Mouse (Mus musculus) hindbrain, embryonic 12.5 days (tissue): Measurements from ENCODE around the gene Lca5l. TPM values are rescaled to one million over a fixed set of nuclear protein-coding genes. Genes with fewer than 3 reads are reported as not detected.

Experiments used
- ATAC-seq: fragments of 200-750 bp; cut with Nextera tagmentation; 2 replicates; pipeline ENCODE4 v1.8.0; 2017; ENCODE audit warnings: moderate TSS enrichment; ENCODE audit not compliant: low FRiP score
- H3K27ac ChIP-seq: fragments of 300-500 bp; sonication (generic); 2 replicates; pipeline ENCODE4 v1.5.1; 2016; ENCODE audit warnings: mild to moderate bottlenecking
- H3K27me3 ChIP-seq: fragments of 300-500 bp; sonication (generic); 2 replicates; pipeline ENCODE4 v1.6.1; 2016; ENCODE audit warnings: mild to moderate bottlenecking
- H3K36me3 ChIP-seq: fragments of 300-500 bp; sonication (generic); 2 replicates; pipeline ENCODE4 v1.6.1; 2016; ENCODE audit warnings: mild to moderate bottlenecking
- H3K4me1 ChIP-seq: fragments of 300-500 bp; sonication (generic); 2 replicates; pipeline ENCODE4 v1.6.1; 2016
- H3K4me2 ChIP-seq: fragments of 300-500 bp; sonication (generic); replicated peaks from 2 replicates; pipeline ENCODE4 v1.6.1; 2016; ENCODE audit warnings: mild to moderate bottlenecking
- H3K4me3 ChIP-seq: fragments of 300-500 bp; sonication (generic); 2 replicates; pipeline ENCODE4 v1.5.1; 2016; ENCODE audit warnings: mild to moderate bottlenecking
- H3K9ac ChIP-seq: fragments of 300-500 bp; sonication (generic); 2 replicates; pipeline ENCODE4 v1.6.1; 2016; ENCODE audit warnings: mild to moderate bottlenecking, moderate library complexity
- H3K9me3 ChIP-seq: fragments of 300-500 bp; sonication (generic); replicated peaks from 2 replicates; pipeline ENCODE4 v1.6.1; 2016; ENCODE audit warnings: mild to moderate bottlenecking
- WGBS: fragments of 180-500 bp; shearing (Covaris S2); methylation state at CpG from one replicate; pipeline ENCODE4 v1.1.7; 2016; 5-methylcytosine and 5-hydroxymethylcytosine counted together
- polyA plus RNA-seq: library from polyadenylated mRNA; unstranded; fragments of >200 nt; fragmentation: Nextera tagmentation; extraction: Ambion mirVana; gene quantifications from 2 replicates; pipeline ENCODE4 v1.2.1, GENCODE M21; 2016

Lca5l gene
- polyA plus RNA-seq, 1 experiment from 2014 or later: 1.6 TPM

- no peaks in the 10 kb centered on the region for H3K9me3 ChIP-seq
- WGBS: 87% methylated on average over 7 of the region's 7 CpGs
- H3K4me3 ChIP-seq: no peak overlapping the region
- H3K9ac ChIP-seq: no peak overlapping the region
- H3K27ac ChIP-seq: no peak overlapping the region
- no peak overlapping the region for H3K4me2 ChIP-seq
- no peaks in the 10 kb centered on the region for H3K4me1 ChIP-seq
- no peaks in the 10 kb centered on the region for H3K27me3 ChIP-seq
- H3K36me3 ChIP-seq: no peaks in the 10 kb centered on the region
- ATAC-seq: no peak
These were observed 18.8 kb upstream of the Lca5l start for GRCm38 (mm10) chr16:96210856-96211255.

GRCm38 (mm10) chr16:96209789-96210188, 17.7 kb upstream of the Lca5l start:
- Histone ChIP-seq H3K4me2 (no peak overlapping the region), H3K4me1 (no peaks in the 10 kb centered on the region), H3K27me3 (no peaks in the 10 kb centered on the region), H3K9ac (no peak overlapping the region), H3K27ac (no peak overlapping the region), H3K9me3 (no peaks in the 10 kb centered on the region), H3K4me3 (no peak overlapping the region), H3K36me3 (no peaks in the 10 kb centered on the region)
- 79% methylated on average over 10 of the region's 10 CpGs for WGBS
- no peak for ATAC-seq

GRCm38 (mm10) chr16:96201485-96202232, 9.6 kb upstream of the Lca5l start:
- ATAC-seq: no peak
- H3K4me1 ChIP-seq: peaks cover 11% of the 10 kb centered on the region
- H3K4me2 ChIP-seq: no peak overlapping the region
- H3K9me3 ChIP-seq: no peaks in the 10 kb centered on the region
- H3K27ac ChIP-seq: no peak overlapping the region
- H3K27me3 ChIP-seq: no peaks in the 10 kb centered on the region
- no peak overlapping the region for H3K9ac ChIP-seq
- no peaks in the 10 kb centered on the region for H3K36me3 ChIP-seq
- no peak overlapping the region for H3K4me3 ChIP-seq
- 82% methylated on average over 11 of the region's 11 CpGs for WGBS

GRCm38 (mm10) chr16:96200702-96201028, 8.6 kb upstream of the Lca5l start:
- Histone ChIP-seq H3K9me3 (no peaks in the 10 kb centered on the region), H3K4me2 (peak overlapping the region; percentile 53), H3K36me3 (no peaks in the 10 kb centered on the region), H3K27me3 (peaks cover 3% of the 10 kb centered on the region; the same call in 1 of the 2 replicates), H3K27ac (no peak overlapping the region), H3K4me1 (peaks cover 11% of the 10 kb centered on the region), H3K9ac (peak overlapping the region; percentile 47; the same call in 1 of the 2 replicates), H3K4me3 (peak overlapping the region; percentile 23)
- no peak for ATAC-seq
- 38% methylated on average over 9 of the region's 9 CpGs for WGBS

- Histone ChIP-seq H3K4me3 (peak within 1 kb of the TSS; percentile 23), H3K27ac (no peak within 1 kb of the TSS), H3K36me3 (no peaks in the 10 kb centered on the region), H3K4me2 (peak within 1 kb of the TSS; percentile 53), H3K27me3 (peaks cover 3% of the 10 kb centered on the region; the same call in 1 of the 2 replicates), H3K9me3 (no peaks in the 10 kb centered on the region), H3K4me1 (peaks cover 11% of the 10 kb centered on the region), H3K9ac (peak within 1 kb of the TSS; percentile 47; the same call in 1 of the 2 replicates)
- peak; percentile 73 for ATAC-seq
- 8% methylated on average over 20 of the region's 20 CpGs for WGBS
These were observed 8.0 kb upstream of the Lca5l start, which contains the start of gene Sh3bgr for GRCm38 (mm10) chr16:96199913-96200701. Gene Sh3bgr, plus strand, starts transcription at chr16:96200450.

GRCm38 (mm10) chr16:96187619-96188018, 4.5 kb downstream of the Lca5l start:
- peaks cover 5% of the 10 kb centered on the region; the same call in 1 of the 2 replicates for H3K9me3 ChIP-seq
- H3K9ac ChIP-seq: no peak overlapping the region
- H3K27me3 ChIP-seq: no peaks in the 10 kb centered on the region
- peaks cover 5% of the 10 kb centered on the region; the same call in 1 of the 2 replicates for H3K4me1 ChIP-seq
- no peak overlapping the region for H3K4me3 ChIP-seq
- no peak overlapping the region for H3K27ac ChIP-seq
- ATAC-seq: no peak
- H3K36me3 ChIP-seq: peaks cover 4% of the 10 kb centered on the region; the same call in 1 of the 2 replicates
- 83% methylated on average over 5 of the region's 5 CpGs for WGBS
- no peak overlapping the region for H3K4me2 ChIP-seq

- H3K9me3 ChIP-seq: no peaks in the 10 kb centered on the region; the same call in 1 of the 2 replicates
- no peak overlapping the region for H3K9ac ChIP-seq
- H3K4me3 ChIP-seq: no peak overlapping the region
- no peak for ATAC-seq
- no peak overlapping the region for H3K27ac ChIP-seq
- no peaks in the 10 kb centered on the region for H3K27me3 ChIP-seq
- no peaks in the 10 kb centered on the region for H3K36me3 ChIP-seq
- H3K4me2 ChIP-seq: no peak overlapping the region
- peaks cover 3% of the 10 kb centered on the region; the same call in 1 of the 2 replicates for H3K4me1 ChIP-seq
These were observed 12.9 kb downstream of the Lca5l start for GRCm38 (mm10) chr16:96179156-96179555.

GRCm38 (mm10) chr16:96175399-96175798, 16.7 kb downstream of the Lca5l start:
- ATAC-seq: no peak
- Histone ChIP-seq H3K4me2 (no peak overlapping the region), H3K9ac (no peak overlapping the region), H3K27ac (no peak overlapping the region), H3K36me3 (no peaks in the 10 kb centered on the region), H3K4me3 (no peak overlapping the region), H3K27me3 (no peaks in the 10 kb centered on the region), H3K4me1 (peaks cover 3% of the 10 kb centered on the region; the same call in 1 of the 2 replicates), H3K9me3 (no peaks in the 10 kb centered on the region; the same call in 1 of the 2 replicates)
- WGBS: 42% methylated on average over 2 of the region's 2 CpGs

GRCm38 (mm10) chr16:96173648-96174047, 18.4 kb downstream of the Lca5l start:
- Histone ChIP-seq H3K9ac (no peak overlapping the region), H3K9me3 (no peaks in the 10 kb centered on the region; the same call in 1 of the 2 replicates), H3K4me2 (no peak overlapping the region), H3K4me3 (no peak overlapping the region), H3K4me1 (peaks cover 3% of the 10 kb centered on the region; the same call in 1 of the 2 replicates), H3K27ac (no peak overlapping the region), H3K27me3 (no peaks in the 10 kb centered on the region), H3K36me3 (no peaks in the 10 kb centered on the region)
- WGBS: 79% methylated on average over 8 of the region's 8 CpGs
- no peak for ATAC-seq

- Histone ChIP-seq H3K9me3 (no peaks in the 10 kb centered on the region), H3K36me3 (no peaks in the 10 kb centered on the region), H3K9ac (no peak overlapping the region), H3K27me3 (no peaks in the 10 kb centered on the region), H3K4me1 (no peaks in the 10 kb centered on the region), H3K27ac (no peak overlapping the region), H3K4me2 (no peak overlapping the region), H3K4me3 (no peak overlapping the region)
- ATAC-seq: no peak
- 95% methylated on average over 4 of the region's 4 CpGs for WGBS
These were observed 23.2 kb downstream of the Lca5l start for GRCm38 (mm10) chr16:96168837-96169236.

GRCm38 (mm10) chr16:96165723-96166264, 26.3 kb downstream of the Lca5l start:
- 80% methylated on average over 4 of the region's 4 CpGs for WGBS

GRCm38 (mm10) chr16:96161336-96161735, 30.7 kb downstream of the Lca5l start:
- Histone ChIP-seq H3K27me3 (no peaks in the 10 kb centered on the region), H3K27ac (no peak overlapping the region), H3K9ac (no peak overlapping the region), H3K9me3 (no peaks in the 10 kb centered on the region), H3K4me3 (no peak overlapping the region), H3K4me1 (peaks cover 18% of the 10 kb centered on the region), H3K36me3 (0 out of 2 replicates have a peak, but pooled peaks cover 11% of the 10 kb centered on the region), H3K4me2 (no peak overlapping the region)
- 92% methylated on average over 4 of the region's 4 CpGs for WGBS
- ATAC-seq: no peak

More at GRCm38 (mm10) chr16:96165723-96166264, 26.3 kb downstream of the Lca5l start:
- Histone ChIP-seq H3K27ac (no peak overlapping the region), H3K9ac (no peak overlapping the region), H3K4me2 (no peak overlapping the region), H3K36me3 (no peaks in the 10 kb centered on the region), H3K27me3 (no peaks in the 10 kb centered on the region), H3K4me1 (no peaks in the 10 kb centered on the region), H3K4me3 (no peak overlapping the region), H3K9me3 (no peaks in the 10 kb centered on the region)
- ATAC-seq: no peak
